Mouse (Mus musculus) midbrain, embryonic 15.5 days (tissue): ENCODE data around the gene Kdm4c. TPM values are rescaled to one million over a fixed set of nuclear protein-coding genes. Genes with fewer than 3 reads are reported as not detected.
A peak's percentile ranks its signal among the peaks of the same experiment; 100 is the strongest.
"Not testable (repeated sequence)": the region's sequence is repeated elsewhere in the genome, so short reads cannot be mapped to it uniquely, and the experiment has no call there.

ENCODE experiments used
- ATAC-seq: fragments of 200-750 bp; cut with Nextera tagmentation; replicated peaks from 2 replicates; pipeline ENCODE4 v1.8.0; 2017; ENCODE audit warnings: moderate TSS enrichment
- H3K27ac ChIP-seq: fragments of 300-500 bp; sonication (generic); 2 replicates; pipeline ENCODE4 v1.5.1; 2015; ENCODE audit warnings: mild to moderate bottlenecking, inconsistent platforms
- H3K27me3 ChIP-seq: fragments of 300-500 bp; sonication (generic); replicated peaks from 2 replicates; pipeline ENCODE4 v1.6.1; 2015; ENCODE audit warnings: inconsistent platforms
- H3K36me3 ChIP-seq: fragments of 300-500 bp; sonication (generic); replicated peaks from 2 replicates; pipeline ENCODE4 v1.6.1; 2015; ENCODE audit warnings: inconsistent platforms
- H3K4me1 ChIP-seq: fragments of 300-500 bp; sonication (generic); 2 replicates; pipeline ENCODE4 v1.6.1; 2015; ENCODE audit warnings: inconsistent platforms
- H3K4me2 ChIP-seq: fragments of 300-500 bp; sonication (generic); 2 replicates; pipeline ENCODE4 v1.6.1; 2015; ENCODE audit warnings: inconsistent platforms, mild to moderate bottlenecking, moderate library complexity
- H3K4me3 ChIP-seq: fragments of 300-500 bp; sonication (generic); 2 replicates; pipeline ENCODE4 v1.5.1; 2015; ENCODE audit warnings: mild to moderate bottlenecking, inconsistent platforms
- H3K9ac ChIP-seq: fragments of 300-500 bp; sonication (generic); 2 replicates; pipeline ENCODE4 v1.6.1; 2015; ENCODE audit warnings: mild to moderate bottlenecking, inconsistent platforms
- H3K9me3 ChIP-seq: fragments of 300-500 bp; sonication (generic); 2 replicates; pipeline ENCODE4 v1.6.1; 2016; ENCODE audit warnings: inconsistent platforms
- WGBS: fragments of 180-500 bp; shearing (Covaris S2); methylation state at CpG from one replicate; pipeline ENCODE4 v1.1.7; 2015; ENCODE audit warnings: mixed read lengths; 5-methylcytosine and 5-hydroxymethylcytosine counted together
- polyA plus RNA-seq: library from polyadenylated mRNA; unstranded; fragments of >200 nt; fragmentation: Nextera tagmentation; extraction: Ambion mirVana; gene quantifications from 2 replicates; pipeline ENCODE4 v1.2.1, GENCODE M21; 2015

Kdm4c gene
- polyA plus RNA-seq: 16.9 and 17.6 TPM in 2 replicates

DNA sequence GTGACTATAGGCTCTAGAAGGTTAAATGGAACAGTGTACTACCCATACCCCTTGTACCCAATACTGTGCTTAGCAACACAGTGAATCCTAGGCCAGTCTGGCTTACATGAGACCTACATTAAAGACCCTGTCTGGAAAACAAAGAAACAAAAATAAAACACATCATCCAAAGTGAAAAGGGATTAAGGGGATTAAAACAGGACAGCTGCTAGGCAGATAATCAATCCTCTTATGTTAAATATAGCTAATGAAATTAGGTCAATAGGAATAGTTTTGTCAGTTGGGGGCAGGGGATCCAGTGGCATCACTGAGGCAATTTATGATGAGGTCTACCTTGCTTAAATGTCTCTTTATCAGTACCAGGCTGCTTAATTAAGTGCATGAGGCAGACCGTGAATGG lies at the start of gene Kdm4c:
Kdm4c (plus strand) TSS at position 322 of the 400 bp plus-strand sequence.
- Histone ChIP-seq H3K9me3 (no peaks in the 10 kb centered on the region), H3K9ac (no peak within 1 kb of the TSS), H3K4me1 (no peaks in the 10 kb centered on the region), H3K36me3 (no peaks in the 10 kb centered on the region), H3K4me3 (no peak within 1 kb of the TSS), H3K27ac (no peak within 1 kb of the TSS), H3K4me2 (no peak within 1 kb of the TSS), H3K27me3 (no peaks in the 10 kb centered on the region)
- WGBS: 78% methylated on average over 1 of the region's 1 CpGs
- no peak for ATAC-seq

GRCm38 (mm10) chr4:74201281-74201811 lies 41.0 kb upstream of the Kdm4c start:
- Histone ChIP-seq H3K4me1 (no peaks in the 10 kb centered on the region), H3K9ac (no peak overlapping the region), H3K4me3 (no peak overlapping the region), H3K9me3 (no peaks in the 10 kb centered on the region), H3K27ac (no peak overlapping the region), H3K4me2 (no peak overlapping the region), H3K36me3 (no peaks in the 10 kb centered on the region), H3K27me3 (no peaks in the 10 kb centered on the region)
- no peak for ATAC-seq

GRCm38 (mm10) chr4:74221780-74222179 lies 20.5 kb upstream of the Kdm4c start:
- not testable (repeated sequence) for H3K27me3 ChIP-seq, H3K9me3 ChIP-seq, H3K9ac ChIP-seq, H3K4me3 ChIP-seq, H3K4me2 ChIP-seq, H3K27ac ChIP-seq, H3K36me3 ChIP-seq, ATAC-seq, H3K4me1 ChIP-seq
- 93% methylated on average over 1 of the region's 1 CpGs for WGBS

DNA sequence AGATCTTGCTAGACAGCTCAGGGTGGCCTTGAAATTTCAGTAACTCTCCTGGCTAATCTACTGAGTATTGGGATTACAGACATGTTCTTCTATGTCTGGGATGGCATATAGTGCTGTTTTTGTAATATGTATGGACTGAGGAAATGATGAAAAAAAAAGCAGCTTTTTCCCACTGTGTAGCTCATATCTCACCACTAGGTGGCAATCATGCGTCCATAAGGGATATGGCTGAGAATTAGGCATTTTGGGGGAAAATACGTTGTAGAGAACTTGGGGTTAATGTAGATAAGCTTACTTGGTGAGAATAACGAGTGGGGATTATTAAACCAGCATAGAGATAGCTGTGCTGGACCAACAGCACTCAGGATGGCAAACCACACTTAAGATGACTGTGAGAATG lies 19.9 kb upstream of the Kdm4c start:
- Histone ChIP-seq H3K36me3 (no peaks in the 10 kb centered on the region), H3K9ac (no peak overlapping the region), H3K4me3 (no peak overlapping the region), H3K4me2 (no peak overlapping the region), H3K27ac (no peak overlapping the region), H3K27me3 (no peaks in the 10 kb centered on the region), H3K9me3 (no peaks in the 10 kb centered on the region), H3K4me1 (no peaks in the 10 kb centered on the region)
- no peak for ATAC-seq
- 39% methylated on average over 3 of the region's 3 CpGs for WGBS

- Histone ChIP-seq H3K4me3 (no peak overlapping the region), H3K4me1 (no peaks in the 10 kb centered on the region), H3K4me2 (no peak overlapping the region), H3K9me3 (no peaks in the 10 kb centered on the region), H3K9ac (no peak overlapping the region), H3K27me3 (no peaks in the 10 kb centered on the region), H3K27ac (no peak overlapping the region), H3K36me3 (no peaks in the 10 kb centered on the region)
- 0 out of 2 replicates have a peak, but pooled peaks have one; percentile 53 for ATAC-seq
- 70% methylated on average over 2 of the region's 2 CpGs for whole genome bisulfite sequencing
Observed at GRCm38 (mm10) chr4:74224210-74224609, 18.1 kb upstream of the Kdm4c start.

GRCm38 (mm10) chr4:74230994-74231393 lies 11.3 kb upstream of the Kdm4c start:
- H3K27me3 ChIP-seq: no peaks in the 10 kb centered on the region

DNA sequence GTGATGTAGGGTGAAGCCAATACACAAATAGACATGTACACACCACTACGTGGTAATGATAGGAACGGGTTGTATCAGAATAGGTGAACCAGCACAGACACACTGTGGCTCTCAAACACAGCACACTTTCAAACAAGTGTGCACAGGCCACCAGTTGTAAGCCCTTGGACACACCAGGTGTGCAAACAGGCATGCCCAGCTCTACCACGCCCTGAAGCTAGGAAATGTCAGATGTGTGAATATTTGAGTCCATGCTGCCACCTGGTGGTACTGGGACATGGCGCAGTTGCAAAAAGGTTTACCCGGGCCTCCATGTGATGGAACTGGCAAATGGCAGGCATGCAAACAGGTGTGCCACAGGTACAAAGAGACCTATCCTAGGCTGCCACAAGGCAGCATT lies 10.9 kb upstream of the Kdm4c start:
- no peaks in the 10 kb centered on the region for H3K36me3 ChIP-seq
- no peaks in the 10 kb centered on the region for H3K4me1 ChIP-seq
- 70% methylated on average over 5 of the region's 5 CpGs for WGBS
- no peak overlapping the region for H3K4me2 ChIP-seq
- no peak overlapping the region for H3K4me3 ChIP-seq
- H3K9ac ChIP-seq: no peak overlapping the region
- peak; percentile 53 for ATAC-seq
- no peaks in the 10 kb centered on the region for H3K9me3 ChIP-seq
- H3K27ac ChIP-seq: no peak overlapping the region
- H3K27me3 ChIP-seq: no peaks in the 10 kb centered on the region

More at GRCm38 (mm10) chr4:74230994-74231393, 11.3 kb upstream of the Kdm4c start:
- peak; percentile 32 for ATAC-seq
- no peaks in the 10 kb centered on the region for H3K4me1 ChIP-seq
- no peaks in the 10 kb centered on the region for H3K9me3 ChIP-seq
- no peak overlapping the region for H3K4me2 ChIP-seq
- H3K27ac ChIP-seq: no peak overlapping the region
- H3K36me3 ChIP-seq: no peaks in the 10 kb centered on the region
- 77% methylated on average over 4 of the region's 4 CpGs for WGBS
- no peak overlapping the region for H3K4me3 ChIP-seq
- H3K9ac ChIP-seq: no peak overlapping the region

GRCm38 (mm10) chr4:74233534-74233933 lies 8.8 kb upstream of the Kdm4c start:
- Histone ChIP-seq H3K4me1 (no peaks in the 10 kb centered on the region), H3K4me3 (no peak overlapping the region), H3K4me2 (no peak overlapping the region), H3K9me3 (no peaks in the 10 kb centered on the region), H3K9ac (no peak overlapping the region), H3K27me3 (no peaks in the 10 kb centered on the region), H3K36me3 (no peaks in the 10 kb centered on the region), H3K27ac (no peak overlapping the region)
- 87% methylated on average over 3 of the region's 3 CpGs for WGBS
- no peak for ATAC-seq

DNA sequence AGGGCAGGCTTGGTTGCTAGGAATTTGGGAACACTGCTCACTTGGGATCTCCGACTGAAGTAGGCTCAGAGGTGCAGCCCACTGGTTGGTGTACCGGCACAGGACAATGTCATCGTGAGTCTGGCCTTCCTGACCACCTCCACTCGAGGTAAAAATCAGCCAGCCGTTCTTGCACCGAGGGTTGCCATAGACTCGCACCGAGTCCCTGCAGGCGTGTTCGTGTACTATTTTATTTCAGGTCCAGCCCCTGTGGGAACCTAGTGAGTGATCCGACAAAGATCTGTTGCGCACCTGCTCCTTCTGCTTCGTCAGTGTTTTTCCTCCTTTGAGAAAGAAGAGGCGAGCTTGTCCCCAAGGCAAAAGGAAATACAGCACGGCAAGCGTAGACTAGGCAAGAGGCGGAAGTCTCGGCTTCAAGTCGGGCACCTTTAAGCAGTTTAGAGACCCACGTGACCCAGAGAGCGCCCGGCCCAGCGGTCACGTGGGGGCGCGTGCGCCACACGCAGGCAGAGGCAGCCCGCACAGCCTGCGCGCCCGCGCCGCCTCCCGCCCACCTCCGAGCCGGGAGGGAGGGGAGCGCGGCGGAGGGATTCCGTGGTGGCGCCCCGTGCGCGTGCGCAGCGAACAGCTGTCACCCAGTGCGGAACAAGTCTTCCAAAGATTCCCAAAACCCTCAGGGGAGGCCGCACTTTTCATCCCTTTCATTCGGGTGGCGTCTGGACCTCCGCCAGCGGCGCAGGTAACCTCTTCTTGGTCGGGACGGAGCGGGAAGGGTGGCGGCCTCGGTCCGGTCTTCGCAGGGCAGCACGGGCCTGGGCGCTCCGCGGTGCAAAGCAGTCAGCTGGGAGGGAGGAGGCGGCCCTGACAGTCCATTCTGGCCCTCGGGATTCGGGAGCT lies 9.3 kb downstream of the Kdm4c start:
- peak overlapping the region; percentile 77 for H3K4me2 ChIP-seq
- no peaks in the 10 kb centered on the region for H3K27me3 ChIP-seq
- H3K27ac ChIP-seq: peak overlapping the region; percentile 84
- ATAC-seq: peak; percentile 98
- H3K36me3 ChIP-seq: no peaks in the 10 kb centered on the region
- peak overlapping the region; percentile 82 for H3K9ac ChIP-seq
- H3K4me1 ChIP-seq: peaks cover 16% of the 10 kb centered on the region
- under 1% methylated on average over 66 of the region's 68 CpGs for WGBS
- H3K9me3 ChIP-seq: no peaks in the 10 kb centered on the region
- H3K4me3 ChIP-seq: peak overlapping the region; percentile 84

- 1% methylated on average over 45 of the region's 46 CpGs for WGBS
- Histone ChIP-seq H3K9ac (peak overlapping the region; percentile 82), H3K4me3 (peak overlapping the region; percentile 84), H3K4me1 (peaks cover 16% of the 10 kb centered on the region), H3K9me3 (no peaks in the 10 kb centered on the region), H3K36me3 (no peaks in the 10 kb centered on the region), H3K4me2 (peak overlapping the region; percentile 59), H3K27ac (peak overlapping the region; percentile 84), H3K27me3 (no peaks in the 10 kb centered on the region)
- peak; percentile 80 for ATAC-seq
Observed at GRCm38 (mm10) chr4:74252245-74253105, 10.2 kb downstream of the Kdm4c start.

DNA sequence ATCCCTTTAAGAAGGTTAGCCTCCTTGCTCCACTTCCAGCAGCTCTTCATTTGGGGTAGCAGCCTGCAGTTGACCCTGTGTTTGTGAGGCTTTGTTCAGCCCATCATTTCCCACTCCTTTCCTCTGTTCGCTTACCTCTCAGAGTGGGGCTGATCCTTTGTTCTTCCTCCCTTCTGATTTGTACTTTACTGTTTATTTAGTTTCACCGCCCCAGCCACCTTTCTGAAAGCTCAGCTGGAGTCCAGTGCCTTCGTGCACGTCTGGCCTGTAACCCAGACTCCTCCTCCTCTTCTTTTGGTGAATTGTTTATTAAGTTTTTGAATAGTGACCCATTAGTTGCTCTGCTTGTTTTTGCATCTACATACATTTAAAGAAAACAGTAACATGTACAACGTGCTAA lies 15.6 kb downstream of the Kdm4c start:
- Histone ChIP-seq H3K4me3 (no peak overlapping the region), H3K36me3 (no peaks in the 10 kb centered on the region), H3K9ac (no peak overlapping the region), H3K9me3 (no peaks in the 10 kb centered on the region), H3K27ac (no peak overlapping the region), H3K27me3 (no peaks in the 10 kb centered on the region), H3K4me2 (no peak overlapping the region), H3K4me1 (peaks cover 14% of the 10 kb centered on the region)
- WGBS: 27% methylated on average over 5 of the region's 5 CpGs
- no peak for ATAC-seq

- Histone ChIP-seq H3K9me3 (no peaks in the 10 kb centered on the region), H3K36me3 (0 out of 2 replicates have a peak, but pooled peaks cover under 1% of the 10 kb centered on the region), H3K9ac (no peak overlapping the region), H3K27ac (no peak overlapping the region), H3K27me3 (no peaks in the 10 kb centered on the region), H3K4me2 (no peak overlapping the region), H3K4me1 (peaks cover 9% of the 10 kb centered on the region), H3K4me3 (no peak overlapping the region)
- WGBS: 24% methylated on average over 1 of the region's 1 CpGs
- no peak for ATAC-seq
Observed at GRCm38 (mm10) chr4:74258538-74258937, 16.2 kb downstream of the Kdm4c start.
